Mouse (Mus musculus) CH12.LX (cell line): Measurements from ENCODE around the gene Myo5a.

ENCODE experiments used
- CTCF ChIP-seq, 2 experiments: IDR thresholded peaks in 1 of 2; conservative IDR thresholded peaks in 1 of 2; 2 replicates each; pipeline ENCODE4 v1.5.1; 2011 to 2012; ENCODE audit warnings: low read depth in 2 of 2, low read length in 2 of 2, improper control_type of control experiment in 1 of 2, inconsistent platforms in 1 of 2, mild to moderate bottlenecking in 1 of 2, moderate library complexity in 1 of 2
- EP300 ChIP-seq: IDR thresholded peaks from 2 replicates; pipeline ENCODE4 v1.6.1; 2011; ENCODE audit warnings: low read length, improper control_type of control experiment
- NELFE ChIP-seq: IDR thresholded peaks from 2 replicates; pipeline ENCODE4 v1.6.1; 2011; ENCODE audit warnings: low read depth, low read length, improper control_type of control experiment
- POLR2A ChIP-seq: IDR thresholded peaks from 2 replicates; pipeline ENCODE4 v1.6.1; 2011; ENCODE audit warnings: low read depth, mild to moderate bottlenecking, improper control_type of control experiment, low read length
- POLR2AphosphoS2 ChIP-seq: IDR thresholded peaks from 2 replicates; pipeline ENCODE4 v1.6.1; 2011; ENCODE audit warnings: low read depth, low read length, improper control_type of control experiment

DNA sequence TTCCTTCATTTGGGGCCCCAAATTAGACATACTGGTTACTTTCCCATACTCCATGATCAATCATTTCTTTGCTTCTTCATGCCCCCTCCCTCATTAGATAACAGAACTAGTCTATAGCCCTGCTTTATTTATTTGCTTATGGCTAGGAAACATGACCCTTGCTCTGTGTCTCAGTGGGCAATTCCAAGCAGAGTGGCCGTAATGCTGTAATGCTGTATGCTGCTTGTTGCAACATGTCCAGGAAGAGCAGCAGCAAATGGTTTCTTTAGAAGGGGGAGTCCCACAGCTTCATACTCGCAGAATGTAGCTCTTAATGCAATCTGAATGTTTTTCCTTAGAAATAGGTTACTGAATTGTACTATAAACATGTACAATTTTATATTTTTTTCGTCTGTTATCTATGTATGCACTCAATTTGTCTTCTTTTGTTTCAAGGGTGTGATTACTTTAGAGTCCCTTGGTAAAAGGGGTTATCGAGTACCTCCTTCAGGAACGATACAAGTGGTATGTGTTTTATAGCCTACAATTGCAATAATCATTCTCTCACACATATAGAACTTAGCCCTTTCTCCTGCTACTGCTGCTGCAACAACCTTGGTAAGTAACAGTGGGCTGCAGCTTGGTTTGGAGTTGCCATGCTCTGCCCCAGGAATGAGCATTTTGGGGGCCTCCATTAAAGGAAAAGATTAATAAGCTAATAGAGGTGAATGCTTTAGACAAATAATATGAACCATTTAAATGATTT lies 47.5 kb upstream of the Myo5a start:
- no peak for TF ChIP-seq NELFE
- no peak for TF ChIP-seq POLR2A
- TF ChIP-seq CTCF (conservative IDR thresholded peaks at IDR 0.05 in 1 of 2, IDR thresholded peaks at IDR 0.05 in 1 of 2; ENCODE audit: low read depth in 2 of 2, low read length in 2 of 2): no peak
- TF ChIP-seq POLR2AphosphoS2: no peak
- peak; percentile 19; the same call in 1 of the 2 replicates for TF ChIP-seq EP300
